Mouse (Mus musculus): Measurements from ENCODE around the gene Gm13043. TPM values are rescaled to one million over a fixed set of nuclear protein-coding genes. Genes with fewer than 3 reads are reported as not detected.

Gene Gm13043
- not detected for polyA plus RNA-seq (2014; fragmentation: Illumina TruSeq; extraction: RNeasy Lipid Tissue Mini Kit (QIAGEN cat#74804); ENCODE audit: low read depth, low replicate concordance)

GRCm38 (mm10) chr4:143511043-143511442 lies at the start of gene Gm13043:
Gene Gm13043 (plus strand): TSS chr4:143511343.

GRCm38 (mm10) chr4:143535654-143536053 lies 24.5 kb downstream of the Gm13043 start, which contains the start of gene Gm13040:
Gene Gm13040 (plus strand): TSS chr4:143535954.

GRCm38 (mm10) chr4:143551400-143551799 lies 40.3 kb downstream of the Gm13043 start, which contains the start of the genes BC080695 and Gm13057:
Gene BC080695 (plus strand): TSS chr4:143551700.
Gene Gm13057 (plus strand): TSS chr4:143551709.

Other genes starting within 250 kb of the Gm13043 start
- gene Pdpn, start 211.8 kb upstream of the Gm13043 start, polyA plus RNA-seq (2014; fragmentation: Illumina TruSeq; extraction: RNeasy Lipid Tissue Mini Kit (QIAGEN cat#74804); ENCODE audit: low read depth, low replicate concordance), result 52.5 TPM
- not detected for gene Lrrc38, start 161.6 kb upstream of the Gm13043 start, polyA plus RNA-seq (2014; fragmentation: Illumina TruSeq; extraction: RNeasy Lipid Tissue Mini Kit (QIAGEN cat#74804); ENCODE audit: low read depth, low replicate concordance)
- gene Pramel1, start 116.9 kb upstream of the Gm13043 start, polyA plus RNA-seq (2014; fragmentation: Illumina TruSeq; extraction: RNeasy Lipid Tissue Mini Kit (QIAGEN cat#74804); ENCODE audit: low read depth, low replicate concordance), result 0.10 TPM
- 12.3 TPM for gene Pramef8, start 98.9 kb upstream of the Gm13043 start, polyA plus RNA-seq (2014; fragmentation: Illumina TruSeq; extraction: RNeasy Lipid Tissue Mini Kit (QIAGEN cat#74804); ENCODE audit: low read depth, low replicate concordance)
- not detected for gene Oog4, start 61.0 kb upstream of the Gm13043 start, polyA plus RNA-seq (2014; fragmentation: Illumina TruSeq; extraction: RNeasy Lipid Tissue Mini Kit (QIAGEN cat#74804); ENCODE audit: low read depth, low replicate concordance)
- gene Gm13040, start 24.6 kb downstream of the Gm13043 start, polyA plus RNA-seq (2014; fragmentation: Illumina TruSeq; extraction: RNeasy Lipid Tissue Mini Kit (QIAGEN cat#74804); ENCODE audit: low read depth, low replicate concordance), result not detected
- gene BC080695, start 40.4 kb downstream of the Gm13043 start, polyA plus RNA-seq (2014; fragmentation: Illumina TruSeq; extraction: RNeasy Lipid Tissue Mini Kit (QIAGEN cat#74804); ENCODE audit: low read depth, low replicate concordance), result not detected
- gene Gm13057, start 40.4 kb downstream of the Gm13043 start, polyA plus RNA-seq (2014; fragmentation: Illumina TruSeq; extraction: RNeasy Lipid Tissue Mini Kit (QIAGEN cat#74804); ENCODE audit: low read depth, low replicate concordance), result not detected
- gene Gm13083, start 103.7 kb downstream of the Gm13043 start, polyA plus RNA-seq (2014; fragmentation: Illumina TruSeq; extraction: RNeasy Lipid Tissue Mini Kit (QIAGEN cat#74804); ENCODE audit: low read depth, low replicate concordance), result not detected
- gene Gm13088, start 145.9 kb downstream of the Gm13043 start, polyA plus RNA-seq (2014; fragmentation: Illumina TruSeq; extraction: RNeasy Lipid Tissue Mini Kit (QIAGEN cat#74804); ENCODE audit: low read depth, low replicate concordance), result not detected
- not detected for gene Gm13089, start 191.4 kb downstream of the Gm13043 start, polyA plus RNA-seq (2014; fragmentation: Illumina TruSeq; extraction: RNeasy Lipid Tissue Mini Kit (QIAGEN cat#74804); ENCODE audit: low read depth, low replicate concordance)
- gene Gm13078, start 208.1 kb downstream of the Gm13043 start, polyA plus RNA-seq (2014; fragmentation: Illumina TruSeq; extraction: RNeasy Lipid Tissue Mini Kit (QIAGEN cat#74804); ENCODE audit: low read depth, low replicate concordance), result not detected